Mouse (Mus musculus): ENCODE results near the gene Pigb.
"Not testable (repeated sequence)": the region's sequence is repeated elsewhere in the genome, so short reads cannot be mapped to it uniquely, and the experiment has no call there.

The Pigb gene

GRCm38 (mm10) chr9:73040080-73040479 lies at the start of gene Pigb:
Gene Pigb (minus strand): TSS chr9:73040378.
- no peak for DNase-seq

- DNase-seq = no peak
These were observed 49.2 kb upstream of the Pigb start for GRCm38 (mm10) chr9:73089222-73089920.

- no peak for DNase-seq
These were observed 47.4 kb upstream of the Pigb start for GRCm38 (mm10) chr9:73087581-73087980.

- DNase-seq = no peak
These were observed 46.9 kb upstream of the Pigb start for GRCm38 (mm10) chr9:73087121-73087520.

GRCm38 (mm10) chr9:73085845-73086244 lies 45.7 kb upstream of the Pigb start:
- no peak for DNase-seq

- DNase-seq = no peak
These were observed 43.8 kb upstream of the Pigb start for GRCm38 (mm10) chr9:73083956-73084355.

- peak; percentile 35 for DNase-seq
These were observed 42.3 kb upstream of the Pigb start for GRCm38 (mm10) chr9:73082291-73083000.

GRCm38 (mm10) chr9:73079801-73080325 lies 39.7 kb upstream of the Pigb start:
- no peak for DNase-seq

- DNase-seq = not testable (repeated sequence)
These were observed 39.2 kb upstream of the Pigb start for GRCm38 (mm10) chr9:73079349-73079748.

- no peak for DNase-seq
These were observed 33.0 kb upstream of the Pigb start for GRCm38 (mm10) chr9:73073169-73073568.

GRCm38 (mm10) chr9:73072426-73072825 lies 32.2 kb upstream of the Pigb start:
- DNase-seq = no peak

GRCm38 (mm10) chr9:73070971-73071659 lies 30.9 kb upstream of the Pigb start:
- no peak for DNase-seq

- DNase-seq = no peak
These were observed 28.5 kb upstream of the Pigb start for GRCm38 (mm10) chr9:73068688-73069087.

- no peak for DNase-seq
These were observed 28.1 kb upstream of the Pigb start for GRCm38 (mm10) chr9:73068230-73068679.

GRCm38 (mm10) chr9:73067086-73067485 lies 26.9 kb upstream of the Pigb start:
- peak; percentile 17 for DNase-seq

GRCm38 (mm10) chr9:73063621-73064290 lies 23.6 kb upstream of the Pigb start:
- DNase-seq = peak; percentile 28

GRCm38 (mm10) chr9:73059224-73059623 lies 19.0 kb upstream of the Pigb start:
- DNase-seq = no peak

GRCm38 (mm10) chr9:73055441-73055911 lies 15.3 kb upstream of the Pigb start:
- DNase-seq = no peak

- DNase-seq = peak; percentile 11
These were observed 10.4 kb upstream of the Pigb start for GRCm38 (mm10) chr9:73050606-73051005.

GRCm38 (mm10) chr9:73049833-73050232 lies 9.7 kb upstream of the Pigb start:
- DNase-seq = no peak

GRCm38 (mm10) chr9:73048927-73049326 lies 8.7 kb upstream of the Pigb start:
- DNase-seq = peak; percentile 71

GRCm38 (mm10) chr9:73047906-73048305 lies 7.7 kb upstream of the Pigb start:
- no peak for DNase-seq

- no peak for DNase-seq
These were observed 5.5 kb upstream of the Pigb start for GRCm38 (mm10) chr9:73045711-73046110.

Measured in retina, postnatal 1 day (tissue).